Mouse (Mus musculus): Measurements from ENCODE around the gene Syt3.

Syt3 gene

GRCm38 (mm10) chr7:44443268-44444173, 59.6 kb downstream of the Syt3 start:
- in situ Hi-C loops (cut with MboI, MseI), result no loop called here

GRCm38 (mm10) chr7:44444886-44445527, 61.1 kb downstream of the Syt3 start:
- in situ Hi-C loops (cut with MboI, MseI), result no loop called here

- in situ Hi-C loops (cut with MboI, MseI), result no loop called here
Observed at GRCm38 (mm10) chr7:44445528-44445923, 61.6 kb downstream of the Syt3 start.

GRCm38 (mm10) chr7:44446070-44446855, 62.4 kb downstream of the Syt3 start:
- in situ Hi-C loops (cut with MboI, MseI), result no loop called here

All from T-helper 1 cell (primary cell).